ENCODE assay signal across 27 mouse cellular contexts in the genomic region with DNA sequence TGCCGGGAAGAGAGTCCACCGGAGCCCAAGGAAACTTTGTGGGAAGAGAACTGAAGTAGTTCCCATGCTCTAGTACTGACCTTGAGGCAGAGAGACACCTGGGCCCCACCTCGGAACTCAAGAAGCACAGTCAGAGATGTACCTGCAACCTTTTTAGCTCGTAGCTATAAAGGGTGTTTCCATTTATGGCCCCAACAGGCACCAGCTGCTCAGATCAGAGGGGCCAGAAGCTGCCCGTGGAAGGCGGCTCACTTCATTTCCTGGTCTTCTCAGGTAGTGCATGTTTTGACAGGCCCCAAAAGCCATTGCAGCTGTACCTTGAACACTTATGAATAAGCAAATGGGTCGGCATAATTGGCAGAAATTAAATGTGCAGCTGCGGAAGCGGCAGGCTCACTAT.
DNase-seq lines count a peak whose midpoint lies in the region; ATAC-seq and TF ChIP-seq lines count a peak whose summit lies in the region.
"Had no signal": no experiment of that assay in that cellular context is flagged by ENCODE, and none has a peak within 500 bp of the region (broad histone marks: within the 10 kb centered on the region; RNA-seq: fewer than 3 reads in every experiment).

No protein-coding gene starts in this region.

- H3K27ac ChIP-seq in hindbrain, embryonic 10.5 days = peak overlapping the region; percentile 67
- no peak overlapping the region for H3K27ac ChIP-seq in hindbrain, embryonic 11.5 days (ENCODE audit: low read depth, low read length)
- H3K27ac ChIP-seq in intestine, postnatal 0 days (ENCODE audit: low read depth, low read length) = peak overlapping the region; percentile 35; the same call in 1 of the 2 replicates
- H3K27ac ChIP-seq: hindbrain, embryonic 14.5 days; kidney, postnatal 0 days; liver, embryonic 14.5 days; macrophage; midbrain, embryonic 15.5 days had no signal

- 0 out of 2 replicates have a peak, but pooled peaks cover 4% of the 10 kb centered on the region for H3K9me3 ChIP-seq in hindbrain, embryonic 10.5 days
- no peaks in the 10 kb centered on the region for H3K9me3 ChIP-seq in hindbrain, embryonic 11.5 days (ENCODE audit: control insufficient read depth, low read length)
- no peaks in the 10 kb centered on the region for H3K9me3 ChIP-seq in intestine, postnatal 0 days (ENCODE audit: control insufficient read depth)
- H3K9me3 ChIP-seq: midbrain, embryonic 15.5 days had no signal

- H3K4me1 ChIP-seq in hindbrain, embryonic 10.5 days (replicated peaks) = peaks cover 46% of the 10 kb centered on the region
- peaks cover 6% of the 10 kb centered on the region; the same call in 1 of the 2 replicates for H3K4me1 ChIP-seq in hindbrain, embryonic 11.5 days (replicated peaks; ENCODE audit: control insufficient read depth, insufficient read depth, low read length)
- H3K4me1 ChIP-seq in intestine, postnatal 0 days (replicated peaks; ENCODE audit: control insufficient read depth, insufficient read depth, low read length) = no peaks in the 10 kb centered on the region

- H3K4me3 ChIP-seq in hindbrain, embryonic 10.5 days = no peak overlapping the region
- H3K4me3 ChIP-seq in hindbrain, embryonic 11.5 days (ENCODE audit: low read depth, low read length) = no peak overlapping the region
- no peak overlapping the region for H3K4me3 ChIP-seq in intestine, postnatal 0 days (ENCODE audit: low read depth, low read length)
- H3K4me3 ChIP-seq: midbrain, embryonic 15.5 days had no signal

- no peaks in the 10 kb centered on the region for H3K36me3 ChIP-seq in hindbrain, embryonic 10.5 days
- H3K36me3 ChIP-seq in hindbrain, embryonic 11.5 days (ENCODE audit: control insufficient read depth, insufficient read depth, low read length) = no peaks in the 10 kb centered on the region
- no peaks in the 10 kb centered on the region for H3K36me3 ChIP-seq in intestine, postnatal 0 days (ENCODE audit: control insufficient read depth, insufficient read depth)
- H3K36me3 ChIP-seq: midbrain, embryonic 15.5 days had no signal

- no peak for DNase-seq in hindbrain, embryonic 10.5 days (ENCODE audit: low spot score)
- DNase-seq in hindbrain, embryonic 11.5 days (ENCODE audit: low spot score) = no peak
- peak; percentile 24 for DNase-seq in thymus, postnatal 25 days
- DNase-seq in thymus, adult 18-20 months = no peak
- DNase-seq in spleen, postnatal 14 days (ENCODE audit: low spot score in 2 of 2) = no peak
- DNase-seq in kidney, adult 11 months = no peak
- DNase-seq: adrenal gland, postnatal 10 days; B cell, adult 2 months; cerebellum, adult 8-10 months; cerebellum, postnatal 25 days; gastrocnemius, postnatal 36 days; heart, adult 18-20 months; heart, postnatal 36 days; kidney, adult 8-10 months; layer of hippocampus, postnatal 36 days; left cerebral cortex, postnatal 4 days; liver; lung, adult 2 months; lung, postnatal 10 days; right cerebral cortex, postnatal 25 days had no signal

- no peak for TF ChIP-seq CTCF in intestine, postnatal 0 days (IDR thresholded peaks at IDR 0.05; ENCODE audit: low read depth)

- no peak for ATAC-seq in hindbrain, embryonic 11.5 days (ENCODE audit: low FRiP score)
- ATAC-seq in intestine, postnatal 0 days = peak; percentile 73
- ATAC-seq: midbrain, embryonic 15.5 days had no signal

- H3K27me3 ChIP-seq in hindbrain, embryonic 10.5 days (ENCODE audit: insufficient read depth, poor library complexity, severe bottlenecking) = no peaks in the 10 kb centered on the region
- no peaks in the 10 kb centered on the region for H3K27me3 ChIP-seq in hindbrain, embryonic 11.5 days (ENCODE audit: control insufficient read depth, insufficient read depth, low read length)
- H3K27me3 ChIP-seq in intestine, postnatal 0 days (replicated peaks; ENCODE audit: control insufficient read depth, insufficient read depth, low read length) = no peaks in the 10 kb centered on the region
- H3K27me3 ChIP-seq: midbrain, embryonic 15.5 days had no signal

- 92% methylated on average over 9 of the region's 9 CpGs for WGBS in hindbrain, embryonic 10.5 days
- 93% methylated on average over 9 of the region's 9 CpGs for WGBS in hindbrain, embryonic 11.5 days
- WGBS in intestine, postnatal 0 days = 44% methylated on average over 9 of the region's 9 CpGs

- H3K9ac ChIP-seq in hindbrain, embryonic 11.5 days (ENCODE audit: low read depth, low read length) = no peak overlapping the region
- no peak overlapping the region for H3K9ac ChIP-seq in intestine, postnatal 0 days (ENCODE audit: low read depth, low read length)
- H3K9ac ChIP-seq: hindbrain, embryonic 14.5 days; liver, embryonic 14.5 days; midbrain, embryonic 15.5 days had no signal

- H3K4me2 ChIP-seq in hindbrain, embryonic 11.5 days (replicated peaks; ENCODE audit: low read depth, low read length) = no peak overlapping the region
- H3K4me2 ChIP-seq in intestine, postnatal 0 days (replicated peaks; ENCODE audit: low read depth) = 0 out of 2 replicates have a peak overlapping the region, but pooled peaks have one; percentile 13
- H3K4me2 ChIP-seq: heart, embryonic 11.5 days; hindbrain, embryonic 14.5 days; midbrain, embryonic 15.5 days had no signal
